Mouse (Mus musculus): Measurements from ENCODE around the gene Zfp462.

Zfp462 gene

GRCm38 (mm10) chr4:55125738-55126054 is 180.8 kb downstream of the Zfp462 start:
- in situ Hi-C loops (cut with MboI; ENCODE audit: low pct_unique_long_range_greater_than_20kb in 1 of 2, low sequenced_read_pairs in 2 of 2, unreplicated experiment in 1 of 2) = no loop called here

- in situ Hi-C loops (cut with MboI; ENCODE audit: low pct_unique_long_range_greater_than_20kb in 1 of 2, low sequenced_read_pairs in 2 of 2, unreplicated experiment in 1 of 2) = no loop called here
Measured at GRCm38 (mm10) chr4:55127228-55127901, 182.5 kb downstream of the Zfp462 start.

- in situ Hi-C loops (cut with MboI; ENCODE audit: low pct_unique_long_range_greater_than_20kb in 1 of 2, low sequenced_read_pairs in 2 of 2, unreplicated experiment in 1 of 2) = no loop called here
Measured at GRCm38 (mm10) chr4:55128088-55128835, 183.4 kb downstream of the Zfp462 start.

Data from mouse embryonic stem cell (cell line).